Mouse (Mus musculus) cerebellum, adult 2 months (tissue): ENCODE measurements around the gene Pgbd1. TPM values are rescaled to one million over a fixed set of nuclear protein-coding genes. Genes with fewer than 3 reads are reported as not detected.

Experiments
- DNase-seq, 2 experiments: peaks; one replicate each; pipeline ENCODE4 v3.0.0; 2021
- H3K27ac ChIP-seq: fragments of 200-500 bp; 2 replicates; pipeline ENCODE4 v1.5.1; 2012; ENCODE audit warnings: low read length, control low read depth, inconsistent platforms; ENCODE audit not compliant: insufficient read depth
- H3K27me3 ChIP-seq: fragments of 200-500 bp; 2 replicates; pipeline ENCODE4 v1.6.1; 2012; ENCODE audit warnings: inconsistent platforms, mild to moderate bottlenecking, low read length, moderate library complexity; ENCODE audit not compliant: control insufficient read depth, insufficient read depth
- H3K4me1 ChIP-seq: fragments of 200-500 bp; 2 replicates; pipeline ENCODE4 v1.6.1; 2011; ENCODE audit warnings: low read length; ENCODE audit not compliant: control insufficient read depth, insufficient read depth
- H3K4me3 ChIP-seq: fragments of 200-500 bp; replicated peaks from 2 replicates; pipeline ENCODE3; 2011; ENCODE audit warnings: mild to moderate bottlenecking, low read depth, low read length, control low read depth; ENCODE audit not compliant: insufficient read depth
- CTCF ChIP-seq: fragments of 200-500 bp; IDR thresholded peaks from 2 replicates; pipeline ENCODE4 v1.5.1; 2011; ENCODE audit warnings: low read depth, mild to moderate bottlenecking, control low read depth, low read length, moderate library complexity, borderline replicate concordance; ENCODE audit not compliant: insufficient read depth
- POLR2A ChIP-seq: fragments of 200-500 bp; IDR thresholded peaks from 2 replicates; pipeline ENCODE4 v1.6.1; 2011; ENCODE audit warnings: low read length, control low read depth, borderline replicate concordance; ENCODE audit not compliant: insufficient read depth
- WGBS: fragments of 180-500 bp; shearing (Covaris S2); methylation state at CpG from one replicate; pipeline ENCODE4 v1.1.7; 2018; 5-methylcytosine and 5-hydroxymethylcytosine counted together
- polyA plus RNA-seq: library from polyadenylated mRNA; depleted of rRNA; stranded (reverse); fragments of >200 nt; gene quantifications from 2 replicates; pipeline ENCODE4 v1.2.3, GENCODE M21; 2012; rRNA removed

The Pgbd1 gene
- polyA plus RNA-seq, 1 experiment, result 2.6 TPM

DNA sequence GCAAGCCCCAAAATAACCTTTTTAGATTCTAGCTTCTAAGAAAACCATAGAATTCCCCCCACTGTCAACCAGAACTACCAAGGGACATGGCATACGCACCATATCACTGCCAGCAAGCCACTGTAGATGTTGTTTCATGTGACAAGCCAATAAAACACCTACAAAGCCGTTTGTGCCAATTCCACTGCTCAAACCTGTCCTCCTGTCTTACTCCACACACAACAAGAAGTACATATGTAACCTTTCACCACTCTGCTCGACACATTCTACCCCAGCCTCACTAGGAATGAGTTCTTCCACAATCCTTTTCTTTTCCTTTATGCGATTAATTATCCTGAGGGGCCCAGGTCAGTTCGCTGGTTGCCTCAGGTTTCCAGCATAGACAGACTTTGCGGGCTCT is 45.2 kb downstream of the Pgbd1 start:
- no peak overlapping the region for H3K27ac ChIP-seq
- H3K4me1 ChIP-seq, result no peaks in the 10 kb centered on the region
- TF ChIP-seq POLR2A (no peak), CTCF (no peak)
- no peak for DNase-seq
- 92% methylated on average over 6 of the region's 6 CpGs for WGBS
- H3K4me3 ChIP-seq, result no peak overlapping the region
- H3K27me3 ChIP-seq, result no peaks in the 10 kb centered on the region

DNA sequence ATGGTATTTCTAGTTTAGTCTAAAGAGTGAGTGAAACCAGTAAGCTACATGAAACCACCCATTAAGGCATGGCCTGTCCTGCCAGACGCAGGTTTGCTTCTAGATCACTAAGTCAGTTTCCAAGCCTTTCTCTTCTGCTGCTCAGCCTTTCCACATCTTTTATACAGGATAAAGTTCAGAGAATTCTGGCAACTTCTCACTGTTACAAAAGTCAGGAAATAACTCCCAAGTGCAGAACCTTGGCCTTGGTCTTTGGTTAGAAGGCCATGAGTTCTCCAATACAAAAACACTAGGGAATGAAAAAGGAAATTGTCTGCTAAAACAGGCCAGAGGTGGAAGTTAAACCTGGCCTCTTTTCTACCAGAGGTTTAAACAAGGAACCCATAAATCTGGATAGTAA is 45.6 kb downstream of the Pgbd1 start:
- WGBS, result 95% methylated on average over 1 of the region's 1 CpGs
- TF ChIP-seq CTCF (no peak), POLR2A (no peak)
- H3K4me3 ChIP-seq, result no peak overlapping the region
- no peaks in the 10 kb centered on the region for H3K4me1 ChIP-seq
- no peak overlapping the region for H3K27ac ChIP-seq
- DNase-seq, result no peak
- no peaks in the 10 kb centered on the region for H3K27me3 ChIP-seq

DNA sequence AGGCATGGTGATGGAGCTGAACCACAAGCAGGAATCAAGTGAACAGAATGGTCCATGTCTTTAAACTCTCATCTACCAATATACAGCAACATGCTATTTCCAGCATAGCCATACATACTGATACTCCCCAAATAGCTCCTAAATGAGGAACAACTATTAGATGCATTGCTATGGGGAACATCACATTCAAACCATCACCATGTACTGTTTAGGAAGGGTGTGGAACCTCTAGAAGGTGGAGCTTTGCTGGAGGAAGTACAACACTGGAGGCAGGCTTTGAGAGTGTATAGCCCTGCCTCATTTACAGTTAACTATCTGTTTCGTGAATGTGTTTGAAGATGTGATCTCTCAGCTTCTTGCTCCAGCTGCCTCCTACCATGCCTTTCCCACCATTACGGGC is 63.1 kb downstream of the Pgbd1 start:
- no peak overlapping the region for H3K4me3 ChIP-seq
- WGBS, result 92% methylated on average over 2 of the region's 2 CpGs
- no peaks in the 10 kb centered on the region for H3K4me1 ChIP-seq
- no peak overlapping the region for H3K27ac ChIP-seq
- DNase-seq, result no peak
- no peak for TF ChIP-seq POLR2A
- no peak for TF ChIP-seq CTCF
- no peaks in the 10 kb centered on the region for H3K27me3 ChIP-seq

DNA sequence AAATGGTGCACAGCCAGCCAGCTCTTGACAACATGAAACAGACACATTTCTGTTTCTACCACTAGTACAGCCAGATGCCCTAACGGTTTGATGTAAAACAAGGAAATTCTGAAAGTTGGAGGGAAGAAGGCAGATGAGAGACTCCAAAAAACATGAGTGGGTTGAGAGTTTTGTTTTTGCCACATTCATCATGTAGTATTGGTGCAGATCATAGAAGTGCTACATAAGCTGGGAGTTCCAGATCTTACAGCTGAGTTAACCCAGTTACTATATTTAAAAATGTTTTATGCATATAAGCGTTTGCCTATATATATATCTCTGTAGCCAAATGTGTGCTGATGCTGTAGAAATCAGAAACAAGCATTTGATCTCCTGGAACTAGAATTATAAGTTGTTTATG is 68.2 kb downstream of the Pgbd1 start:
- WGBS, result 90% methylated on average over 2 of the region's 2 CpGs
- no peak for TF ChIP-seq CTCF
- TF ChIP-seq POLR2A, result no peak
- no peak overlapping the region for H3K4me3 ChIP-seq
- H3K27ac ChIP-seq, result no peak overlapping the region
- DNase-seq, result no peak
- no peaks in the 10 kb centered on the region for H3K27me3 ChIP-seq
- H3K4me1 ChIP-seq, result no peaks in the 10 kb centered on the region

Other genes with a start within 250 kb of the Pgbd1 start
- not detected in 2 replicates for gene Gpx5, start 148.3 kb downstream of the Pgbd1 start, polyA plus RNA-seq
- gene Gpx6, start 128.9 kb downstream of the Pgbd1 start, polyA plus RNA-seq, result 0.25 and 0.33 TPM in 2 replicates
- gene Olfr1367, start 94.1 kb downstream of the Pgbd1 start, polyA plus RNA-seq, result not detected in 2 replicates
- gene Zscan12, start 78.2 kb downstream of the Pgbd1 start, polyA plus RNA-seq, result 6.5 and 6.7 TPM in 2 replicates
- gene Zkscan3, start 38.3 kb downstream of the Pgbd1 start, polyA plus RNA-seq, result 45.0 and 47.4 TPM in 2 replicates
- gene Zscan26, start 12.7 kb upstream of the Pgbd1 start, polyA plus RNA-seq, result 69.3 and 71.9 TPM in 2 replicates
- 0.44 and 0.54 TPM in 2 replicates for gene Nkapl, start 27.5 kb upstream of the Pgbd1 start, polyA plus RNA-seq
- 3.6 and 4.2 TPM in 2 replicates for gene Zkscan4, start 37.8 kb upstream of the Pgbd1 start, polyA plus RNA-seq
- not detected in 2 replicates for gene Gm10065, start 38.4 kb upstream of the Pgbd1 start, polyA plus RNA-seq
- gene AK157302, start 54.2 kb upstream of the Pgbd1 start, polyA plus RNA-seq, result 1.5 and 1.8 TPM in 2 replicates
- gene Gm11273, start 60.4 kb upstream of the Pgbd1 start, polyA plus RNA-seq, result 28.3 and 29.8 TPM in 2 replicates
- 7.5 and 9.8 TPM in 2 replicates for gene Zkscan8, start 90.1 kb upstream of the Pgbd1 start, polyA plus RNA-seq
- not detected in 2 replicates for gene Olfr1366, start 101.8 kb upstream of the Pgbd1 start, polyA plus RNA-seq
- gene Olfr1535, start 118.8 kb upstream of the Pgbd1 start, polyA plus RNA-seq, result not detected in 2 replicates
- not detected in 2 replicates for gene Olfr1364, start 140.7 kb upstream of the Pgbd1 start, polyA plus RNA-seq
- not detected in 2 replicates for gene Olfr1362, start 173.0 kb upstream of the Pgbd1 start, polyA plus RNA-seq
- gene Olfr11, start 201.5 kb upstream of the Pgbd1 start, polyA plus RNA-seq, result 0.03 TPM in 1 of 2 replicates, not detected in the other
- gene Olfr1361, start 222.3 kb upstream of the Pgbd1 start, polyA plus RNA-seq, result not detected in 2 replicates
- gene Olfr1360, start 236.3 kb upstream of the Pgbd1 start, polyA plus RNA-seq, result not detected in 2 replicates